Mouse (Mus musculus) common myeloid progenitor, adult 5-6 weeks (primary cell): ENCODE measurements around the gene Arhgef28. TPM values are rescaled to one million over a fixed set of nuclear protein-coding genes. Genes with fewer than 3 reads are reported as not detected.

Experiments
- ATAC-seq: replicated peaks from 2 replicates; pipeline ENCODE4 v1.8.0; 2016; ENCODE audit warnings: low read depth, mild to moderate bottlenecking, moderate TSS enrichment, inconsistent platforms; ENCODE audit not compliant: poor library complexity, severe bottlenecking
- total RNA-seq: library from RNA; stranded (forward); fragments of 200-1000, 187-1606 nt; gene quantifications from 2 replicates; pipeline ENCODE4 v1.2.3, GENCODE M21; 2017

The Arhgef28 gene
- total RNA-seq, 1 experiment from 2014 or later, result 5.3 TPM

- ATAC-seq, result no peak
These were observed 207.1 kb downstream of the Arhgef28 start for GRCm38 (mm10) chr13:97999130-97999529.

- no peak for ATAC-seq
These were observed 207.7 kb downstream of the Arhgef28 start for GRCm38 (mm10) chr13:97998570-97998969.

DNA sequence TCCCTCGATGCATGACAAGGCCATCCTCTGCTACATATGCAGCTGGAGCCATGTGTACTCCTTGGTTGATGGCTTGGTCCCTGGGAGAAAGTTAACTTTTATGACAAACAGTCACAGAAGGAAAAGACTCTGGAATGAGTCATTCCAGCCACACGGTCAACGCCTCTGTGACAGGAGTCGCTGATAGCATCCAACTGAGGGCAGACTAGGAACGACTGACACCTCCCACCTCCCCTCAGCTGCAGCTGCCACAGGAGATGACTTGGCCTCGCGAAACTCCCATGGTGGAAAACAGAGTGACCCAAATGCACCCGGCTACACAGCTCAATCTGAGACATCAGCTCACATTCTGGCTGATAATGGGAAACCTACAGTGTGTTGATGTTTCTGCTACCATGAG, 215.3 kb downstream of the Arhgef28 start:
- ATAC-seq, result no peak

GRCm38 (mm10) chr13:97988796-97989195, 217.4 kb downstream of the Arhgef28 start:
- ATAC-seq, result no peak

GRCm38 (mm10) chr13:97986691-97987090, 219.5 kb downstream of the Arhgef28 start:
- ATAC-seq, result no peak

GRCm38 (mm10) chr13:97977104-97977503, 229.1 kb downstream of the Arhgef28 start:
- ATAC-seq, result peak; percentile 42

DNA sequence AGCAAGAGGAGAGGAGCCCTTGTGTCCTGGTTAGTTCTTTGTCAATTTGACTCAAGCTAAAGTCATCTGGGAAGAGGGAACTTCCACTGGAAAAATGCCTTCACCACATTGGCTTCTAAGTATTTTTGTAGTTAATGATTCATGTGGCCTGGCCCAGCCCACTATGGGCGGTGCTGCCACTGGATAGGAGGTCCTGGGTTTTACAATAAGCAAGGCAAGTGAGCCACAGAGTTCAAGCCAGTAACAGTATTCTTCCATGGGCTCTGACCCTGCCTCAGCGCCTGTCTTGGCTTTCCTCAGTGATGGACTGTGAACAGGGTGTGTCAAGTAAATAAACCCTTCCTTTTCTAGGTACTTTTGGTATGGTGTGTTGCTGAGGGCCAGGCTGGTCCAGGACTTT, 229.6 kb downstream of the Arhgef28 start:
- no peak for ATAC-seq

GRCm38 (mm10) chr13:97974532-97975194, 231.6 kb downstream of the Arhgef28 start:
- ATAC-seq, result peak; percentile 59

DNA sequence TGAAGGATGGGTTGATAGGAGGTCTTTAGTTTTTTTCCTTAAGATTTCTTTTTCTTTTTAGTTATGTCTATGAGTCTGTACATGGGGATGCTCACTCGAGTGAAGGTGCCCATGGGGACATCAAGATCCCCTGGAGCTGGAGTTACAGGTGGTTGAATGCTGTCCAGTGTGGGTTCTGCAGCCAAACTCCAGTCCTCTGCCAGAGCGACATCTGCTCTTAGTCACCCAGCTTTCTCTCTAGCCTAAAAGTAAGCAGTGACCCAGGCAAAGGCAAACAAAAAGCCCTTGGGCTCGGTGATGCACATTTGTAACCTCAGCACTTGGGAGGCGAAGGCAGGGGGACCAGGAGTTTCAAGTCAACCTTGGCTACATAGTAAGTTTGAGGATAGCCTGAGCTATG, 232.3 kb downstream of the Arhgef28 start:
- ATAC-seq, result no peak

- ATAC-seq, result no peak
These were observed 240.2 kb downstream of the Arhgef28 start for GRCm38 (mm10) chr13:97966077-97966476.

DNA sequence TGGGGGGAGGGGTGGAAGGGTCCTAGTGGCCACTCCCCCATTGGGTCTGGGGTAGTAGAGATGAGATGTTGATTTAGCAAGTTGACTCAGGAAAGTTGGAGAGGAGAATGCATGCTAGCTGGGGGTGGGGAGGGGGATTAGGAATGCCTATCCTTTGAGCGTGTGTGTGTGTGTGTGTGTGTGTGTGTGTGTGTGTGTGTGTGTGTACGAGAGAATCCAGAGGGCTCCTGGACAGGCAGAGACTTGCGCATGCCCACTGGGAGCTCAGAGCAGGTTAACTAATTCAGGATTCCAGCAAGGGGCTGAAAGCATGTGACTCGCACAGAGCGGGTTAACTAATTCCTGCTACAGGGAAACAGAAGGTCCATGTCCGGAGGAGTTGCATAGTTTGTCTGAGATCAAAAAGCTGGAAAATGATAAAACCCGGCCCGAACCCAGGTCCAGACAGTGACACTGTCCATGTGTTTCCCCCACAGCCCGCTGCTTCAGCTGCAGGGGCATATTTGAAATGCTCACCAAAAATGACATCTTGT, 241.3 kb downstream of the Arhgef28 start:
- no peak for ATAC-seq

DNA sequence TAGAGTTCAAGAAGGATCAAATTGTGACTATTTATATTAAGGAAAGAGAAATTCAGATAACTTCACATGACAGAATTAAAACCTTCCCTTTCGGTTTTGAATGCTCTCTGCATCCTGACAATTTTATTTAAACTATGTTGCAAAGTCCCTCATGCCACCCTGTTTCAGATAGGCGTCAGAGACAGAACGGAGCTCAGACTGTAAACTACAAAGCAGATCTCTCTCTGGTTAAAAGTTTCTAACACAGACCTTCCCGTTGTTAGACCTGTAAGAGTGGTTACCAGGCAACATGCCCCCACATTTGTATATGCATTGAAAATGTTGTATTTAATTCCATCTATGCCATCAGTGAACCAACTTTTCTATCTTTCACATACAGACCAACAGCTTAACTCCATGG, 246.1 kb downstream of the Arhgef28 start:
- no peak for ATAC-seq

DNA sequence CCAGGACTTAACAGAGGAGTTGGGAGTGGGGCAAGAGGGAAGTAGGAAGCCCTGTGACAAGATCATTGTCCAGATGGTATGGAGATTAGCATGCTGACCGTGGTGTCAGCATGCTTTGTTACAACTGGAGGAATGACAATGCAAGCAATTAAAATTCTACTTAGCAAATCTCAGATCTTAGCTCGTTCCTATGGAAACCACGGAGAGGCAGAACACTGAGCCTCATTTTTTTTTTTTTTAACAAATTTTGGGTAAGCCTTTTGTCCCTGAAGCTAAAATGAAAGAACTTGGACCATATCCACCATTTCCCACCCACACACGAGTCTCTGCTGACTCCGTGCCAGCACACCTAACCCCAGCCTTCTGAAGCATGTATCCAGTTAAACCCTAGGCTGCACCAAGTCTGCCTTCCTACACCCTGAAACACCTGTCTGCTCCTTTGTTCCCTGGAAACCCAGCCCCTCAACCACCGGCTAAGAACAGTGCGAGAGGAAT, 246.8 kb downstream of the Arhgef28 start:
- peak; percentile 85 for ATAC-seq

DNA sequence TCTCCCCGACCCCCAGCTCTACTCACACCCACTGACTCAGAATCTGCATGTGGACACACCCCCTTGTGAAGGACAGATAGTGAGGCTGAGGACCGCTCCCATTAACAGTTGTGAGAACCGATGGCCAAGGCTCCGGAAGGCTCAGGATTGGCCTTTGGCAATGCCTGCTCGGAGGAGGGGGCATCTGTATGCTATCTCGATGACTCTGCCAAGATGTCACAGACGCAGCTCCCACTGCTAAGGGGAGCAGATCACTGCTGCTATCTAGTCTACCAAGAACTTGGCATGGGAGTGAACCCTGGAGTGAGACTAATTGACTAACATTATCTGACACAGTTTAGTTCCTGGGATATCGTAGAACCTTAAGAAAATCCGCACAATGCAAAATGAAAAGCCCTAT, 250.5 kb downstream of the Arhgef28 start:
- no peak for ATAC-seq

DNA sequence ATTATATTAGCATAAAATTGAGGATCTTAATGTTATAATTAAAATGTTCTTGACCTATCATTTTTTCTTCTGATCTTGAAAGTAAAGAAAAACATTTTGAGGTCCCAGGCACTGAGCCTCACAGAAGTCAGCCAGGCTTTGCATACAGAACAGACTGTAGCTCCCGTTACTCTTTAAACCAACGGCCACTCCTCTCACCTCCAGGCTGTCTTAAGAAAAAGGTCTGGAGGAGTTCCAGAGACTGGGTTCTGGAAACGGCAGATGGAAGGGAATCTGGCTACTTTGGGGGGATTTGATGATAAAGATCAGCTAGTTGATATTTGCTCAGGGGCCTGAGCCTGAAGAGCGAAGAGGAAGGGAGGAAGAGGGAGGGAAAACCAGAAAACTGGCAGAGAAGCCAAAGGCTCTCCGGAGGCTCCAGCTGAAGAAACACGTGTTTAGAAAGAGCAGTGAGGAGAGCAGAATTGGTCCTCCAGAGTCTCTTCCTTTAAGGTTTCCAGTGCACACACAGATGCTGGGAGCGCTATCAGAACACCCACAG, 251.2 kb downstream of the Arhgef28 start:
- ATAC-seq, result no peak

DNA sequence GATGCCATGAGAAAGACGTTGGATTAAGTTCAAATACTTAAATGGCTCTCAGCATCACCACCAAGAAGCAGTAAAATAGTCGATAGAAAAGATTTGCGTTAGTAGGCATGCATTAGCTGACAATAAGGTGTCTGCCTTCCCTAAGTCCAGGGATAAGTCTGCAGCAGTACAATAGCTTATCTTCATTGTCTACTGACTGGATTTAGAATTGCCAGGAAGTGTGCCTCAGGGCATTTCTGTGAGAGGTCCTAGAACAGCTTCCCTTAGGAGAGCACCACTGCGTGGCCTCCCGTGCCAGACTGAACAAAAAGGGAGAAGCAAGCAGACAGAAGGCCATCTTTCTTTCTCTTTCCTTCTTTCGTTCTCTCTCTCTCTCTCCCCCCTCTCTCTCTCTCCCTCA, 252.2 kb downstream of the Arhgef28 start:
- no peak for ATAC-seq

DNA sequence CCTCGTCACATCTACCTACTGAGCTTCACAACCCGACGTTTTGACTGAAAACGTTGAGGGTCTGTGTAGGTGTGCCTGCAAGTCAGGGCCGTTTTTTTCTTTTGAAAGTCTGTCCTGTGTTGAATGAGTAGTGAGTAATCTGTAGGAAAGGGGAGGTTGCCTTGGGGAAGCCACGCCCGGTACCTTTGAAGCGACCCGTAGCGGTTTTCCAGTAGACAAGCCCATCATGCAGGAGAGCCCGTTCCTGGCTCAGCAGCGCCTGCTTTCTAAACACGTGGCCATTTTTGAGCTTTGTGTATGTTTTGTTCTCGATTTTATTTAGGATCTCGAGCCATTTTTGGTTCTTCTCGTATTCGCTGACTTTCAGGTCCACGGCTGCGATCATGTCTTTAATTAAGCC, 252.7 kb downstream of the Arhgef28 start:
- no peak for ATAC-seq

GRCm38 (mm10) chr13:97948856-97949255, 257.4 kb downstream of the Arhgef28 start:
- ATAC-seq, result no peak

DNA sequence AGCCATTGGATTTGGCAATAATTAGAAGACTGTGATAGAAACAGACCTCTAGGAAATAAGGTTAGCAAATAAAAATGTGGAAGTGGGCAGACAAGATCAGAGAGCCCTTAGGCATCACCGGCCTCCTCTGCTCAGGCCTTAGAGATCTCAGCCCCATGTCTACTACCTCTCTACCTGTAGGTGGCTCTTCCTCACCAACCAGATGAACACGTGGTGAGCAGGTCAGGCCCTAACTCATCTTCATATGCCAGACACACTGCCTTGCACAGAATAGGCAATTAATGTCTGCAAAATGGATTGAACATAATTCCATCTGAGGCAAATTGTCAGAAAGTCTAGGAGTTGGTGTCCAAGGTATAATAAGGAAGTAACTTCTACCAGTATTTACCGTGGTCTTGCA, 258.6 kb downstream of the Arhgef28 start:
- no peak; the same call in 1 of the 2 replicates for ATAC-seq

- no peak for ATAC-seq
These were observed 259.8 kb downstream of the Arhgef28 start for GRCm38 (mm10) chr13:97946422-97946821.

GRCm38 (mm10) chr13:97941909-97942680, 264.1 kb downstream of the Arhgef28 start:
- no peak for ATAC-seq
